Mouse (Mus musculus): ENCODE measurements around the gene Ppt2.

DNA sequence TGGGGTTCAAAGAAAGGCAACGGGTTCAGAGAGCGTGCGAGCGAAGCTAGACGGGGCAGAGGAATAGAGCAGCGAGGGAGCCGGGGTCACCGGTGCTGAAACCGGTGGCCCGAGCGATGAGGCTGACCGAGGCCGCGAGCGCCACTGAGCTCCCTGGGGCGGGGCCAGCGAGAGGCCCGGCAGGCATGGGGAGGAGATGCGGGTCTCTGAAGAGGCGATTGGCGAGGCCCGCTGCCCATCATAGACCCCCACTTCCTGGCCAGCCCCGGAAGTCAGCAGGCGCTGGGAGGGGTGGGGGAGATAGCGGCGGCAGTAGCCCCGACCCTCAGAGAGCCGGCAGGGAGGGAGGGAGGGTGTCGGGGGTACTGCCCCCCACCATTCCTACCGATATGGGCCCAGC lies 22.7 kb downstream of the Ppt2 start:
- TF ChIP-seq CTCF (IDR thresholded peaks at IDR 0.05; ENCODE audit: control insufficient read depth, insufficient read depth, low read length): no peak
- TF ChIP-seq POLR2A (IDR thresholded peaks at IDR 0.05; ENCODE audit: borderline replicate concordance, control insufficient read depth, low read depth, low read length): peak; percentile 90; the same call in 1 of the 2 replicates

All from bone marrow, adult 2 months (tissue).